Mouse (Mus musculus) thymus, adult 2 months (tissue): ENCODE measurements at regions not wholly inside any gene's neighbourhood (a gene's known extent, or its start where the extent isn't known, plus 50 kb on each side); places are given as distances from the start of the nearest gene placed in this dataset.

Source experiments
- DNase-seq: peaks from one replicate; pipeline ENCODE4 v3.0.0; 2021
- H3K27ac ChIP-seq: fragments of 200-500 bp; 2 replicates; pipeline ENCODE4 v1.5.1; 2012; ENCODE audit warnings: low read length, control low read depth; ENCODE audit not compliant: control insufficient read depth, insufficient read depth
- H3K27me3 ChIP-seq: fragments of 200-500 bp; 2 replicates; pipeline ENCODE4 v1.6.1; 2012; ENCODE audit warnings: mild to moderate bottlenecking, low read length, moderate library complexity, mixed read lengths; ENCODE audit not compliant: control insufficient read depth, insufficient read depth
- H3K36me3 ChIP-seq: fragments of 200-500 bp; 2 replicates; pipeline ENCODE4 v1.6.1; 2012; ENCODE audit warnings: mild to moderate bottlenecking, low read length, moderate library complexity; ENCODE audit not compliant: control insufficient read depth, insufficient read depth
- H3K4me1 ChIP-seq: fragments of 200-500 bp; replicated peaks from 2 replicates; pipeline ENCODE4 v1.6.1; 2012; ENCODE audit warnings: low read length; ENCODE audit not compliant: control insufficient read depth, insufficient read depth
- H3K4me3 ChIP-seq: fragments of 200-500 bp; 2 replicates; pipeline ENCODE4 v1.5.1; 2012; ENCODE audit warnings: mild to moderate bottlenecking, low read length, control low read depth, moderate library complexity; ENCODE audit not compliant: control insufficient read depth, insufficient read depth
- CTCF ChIP-seq: fragments of 200-500 bp; IDR thresholded peaks from 2 replicates; pipeline ENCODE4 v1.5.1; 2012; ENCODE audit warnings: mild to moderate bottlenecking, control low read depth, low read length, moderate library complexity, borderline replicate concordance; ENCODE audit not compliant: control insufficient read depth, poor library complexity, insufficient read depth; ENCODE audit errors: extremely low read depth
- POLR2A ChIP-seq: fragments of 200-500 bp; IDR thresholded peaks from 2 replicates; pipeline ENCODE4 v1.6.1; 2012; ENCODE audit warnings: mild to moderate bottlenecking, low read length, control low read depth, moderate library complexity; ENCODE audit not compliant: control insufficient read depth, poor library complexity, insufficient read depth; ENCODE audit errors: extremely low read depth
- WGBS: fragments of 180-500 bp; shearing (Covaris S2); methylation state at CpG from one replicate; pipeline ENCODE4 v1.1.7; 2018; 5-methylcytosine and 5-hydroxymethylcytosine counted together

DNA sequence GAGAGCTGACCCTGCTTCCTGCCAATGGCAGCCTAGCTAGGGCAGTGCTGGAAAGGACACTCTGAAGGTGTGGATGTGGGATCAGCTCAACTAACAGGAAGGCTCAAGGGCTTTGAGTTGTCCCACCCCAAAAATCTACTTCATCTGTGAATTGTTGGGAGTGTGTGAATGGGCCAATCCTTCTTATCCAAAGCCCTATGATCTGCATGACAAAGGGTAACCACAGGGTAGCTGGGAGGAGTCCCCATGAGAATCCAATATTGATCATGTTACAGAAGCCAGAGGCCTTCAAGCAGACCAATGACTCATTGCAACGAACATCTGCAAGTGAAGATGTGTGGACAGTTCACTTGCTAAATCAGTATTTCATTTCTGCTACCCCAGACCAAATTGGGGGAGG is 51.1 kb upstream of the Adra1b start:
- Histone ChIP-seq H3K27me3 (no peaks in the 10 kb centered on the region), H3K4me3 (no peak overlapping the region), H3K27ac (no peak overlapping the region), H3K4me1 (no peaks in the 10 kb centered on the region), H3K36me3 (no peaks in the 10 kb centered on the region)
- 96% methylated on average over 1 of the region's 1 CpGs for WGBS
- no peak for DNase-seq
- TF ChIP-seq CTCF (no peak), POLR2A (no peak)

DNA sequence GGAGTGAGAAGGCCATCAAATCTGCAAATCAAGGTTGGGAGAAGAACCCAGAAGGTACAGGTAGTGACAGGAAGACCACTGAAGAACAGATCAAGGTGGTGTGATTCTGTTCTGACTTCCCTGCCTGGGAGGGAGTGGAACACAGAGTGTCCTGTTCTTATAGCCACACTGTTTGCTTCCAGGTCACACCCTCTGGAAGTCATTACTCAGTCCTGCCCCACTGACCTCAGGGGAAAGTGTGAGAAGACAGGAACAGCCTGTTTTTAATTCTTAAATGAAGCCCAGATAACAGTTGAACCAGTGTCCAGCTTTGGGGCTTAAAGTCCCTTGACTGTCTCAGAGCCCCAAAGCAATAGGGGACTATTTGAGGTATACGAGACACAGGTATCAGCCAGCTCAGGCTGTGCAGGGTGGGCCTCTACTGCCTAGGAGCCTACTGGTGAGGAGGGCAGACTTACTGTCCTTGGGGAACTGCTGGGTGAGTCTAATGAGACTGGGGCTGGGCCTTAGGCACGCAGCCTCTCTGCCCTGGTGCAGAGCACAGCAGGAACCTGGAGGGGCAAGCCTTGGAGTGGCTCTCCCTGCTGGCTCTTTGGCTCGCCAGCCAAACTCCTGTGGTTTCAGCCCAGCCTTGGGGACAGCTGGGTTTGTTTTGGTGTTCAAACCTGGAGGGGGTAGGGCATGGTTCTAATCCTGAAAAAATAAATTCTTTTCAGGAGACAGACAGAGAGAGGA is 57.4 kb upstream of the Adra1b start:
- H3K27ac ChIP-seq: no peak overlapping the region
- DNase-seq: no peak
- H3K27me3 ChIP-seq: no peaks in the 10 kb centered on the region
- H3K36me3 ChIP-seq: no peaks in the 10 kb centered on the region
- TF ChIP-seq POLR2A (no peak), CTCF (no peak)
- no peaks in the 10 kb centered on the region for H3K4me1 ChIP-seq
- no peak overlapping the region for H3K4me3 ChIP-seq
- WGBS: 83% methylated on average over 3 of the region's 3 CpGs

DNA sequence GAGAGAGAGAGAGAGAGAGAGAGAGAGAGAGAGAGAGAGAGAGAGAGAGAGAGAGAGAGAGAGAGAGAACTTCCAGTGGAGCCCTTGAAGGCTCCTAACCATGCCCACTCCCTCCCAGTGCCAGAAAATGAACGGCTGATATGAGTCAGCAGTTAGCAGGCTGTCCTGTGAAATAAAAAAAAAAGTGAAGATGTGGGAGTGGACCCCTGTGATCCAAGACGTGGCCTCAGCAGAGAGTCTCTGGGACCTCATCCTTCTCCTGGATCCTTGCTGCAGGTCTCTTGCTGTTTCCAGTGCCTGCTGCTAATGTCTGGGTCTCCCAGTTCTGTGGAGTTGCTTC is 57.9 kb upstream of the Adra1b start:
- Histone ChIP-seq H3K27ac (no peak overlapping the region), H3K4me3 (no peak overlapping the region), H3K4me1 (no peaks in the 10 kb centered on the region), H3K27me3 (no peaks in the 10 kb centered on the region), H3K36me3 (no peaks in the 10 kb centered on the region)
- DNase-seq: no peak
- TF ChIP-seq CTCF: no peak
- TF ChIP-seq POLR2A: no peak
- 50% methylated on average over 2 of the region's 2 CpGs for WGBS

DNA sequence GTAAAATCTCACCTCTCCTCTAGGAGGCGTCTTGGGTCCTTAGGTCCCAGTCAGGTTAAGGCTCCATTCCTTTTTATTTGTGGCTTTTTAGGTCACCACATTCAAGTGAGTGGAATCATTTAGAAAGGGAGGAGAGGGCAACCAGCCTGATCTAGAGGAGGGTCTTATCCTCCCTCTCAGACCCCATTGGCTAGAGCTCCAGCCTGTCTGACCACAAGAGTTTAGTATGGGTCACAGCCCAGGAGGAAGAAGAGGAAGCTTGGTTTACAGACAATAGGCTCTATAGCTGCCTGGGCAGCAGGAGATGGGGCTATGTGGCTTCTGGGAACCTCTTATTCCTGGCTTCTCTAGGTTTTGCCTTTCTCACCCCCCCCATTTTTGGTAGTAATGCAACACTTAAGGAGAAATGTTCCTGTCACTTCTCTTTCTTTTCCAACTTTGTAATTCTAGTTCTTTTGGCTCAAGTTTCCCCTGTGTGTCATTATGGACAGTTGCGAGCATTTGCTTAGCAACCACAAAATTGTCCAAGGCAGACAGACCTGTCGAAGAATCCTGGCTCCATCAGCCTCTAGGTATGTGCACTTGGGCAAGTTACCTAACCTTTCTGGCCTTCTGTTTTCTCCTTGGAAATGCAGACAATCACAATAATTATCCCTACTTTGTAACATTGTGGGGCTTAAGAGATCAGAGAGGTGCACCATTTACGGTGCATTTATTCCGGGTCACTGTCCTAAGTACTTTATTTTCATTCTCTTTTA is 59.5 kb upstream of the Adra1b start:
- H3K27ac ChIP-seq: no peak overlapping the region

DNA sequence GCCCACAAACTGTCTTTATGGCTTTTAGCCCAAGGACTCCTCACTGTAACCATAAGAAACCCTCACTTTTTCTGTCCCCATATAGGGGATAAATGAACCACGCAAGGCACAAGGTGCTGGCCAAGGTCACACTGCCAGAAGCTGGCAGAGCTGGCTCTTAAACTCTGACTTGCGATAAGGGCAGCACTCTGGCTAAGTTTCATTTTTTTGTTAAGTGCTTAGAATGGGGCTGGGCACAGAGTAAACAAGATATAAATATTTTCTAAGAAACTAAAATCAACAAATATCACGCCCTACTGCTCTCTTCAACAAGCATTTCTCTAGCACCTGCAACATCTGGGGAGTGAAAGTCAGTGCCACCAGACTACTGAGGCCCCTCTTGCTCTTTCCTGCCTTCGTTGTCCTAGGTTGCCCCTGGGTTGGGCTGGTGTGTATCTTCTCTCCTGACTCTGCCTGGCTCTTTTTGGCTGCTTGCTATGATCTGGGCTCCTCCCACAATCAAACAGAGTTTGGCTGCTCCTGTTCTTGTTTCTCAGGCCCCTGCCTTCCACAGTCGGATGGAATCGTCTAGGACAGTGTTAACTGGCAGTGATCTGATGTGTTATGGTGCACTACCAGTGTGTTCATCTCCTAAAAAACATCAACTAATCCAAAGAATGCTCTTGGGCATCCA is 60.5 kb upstream of the Adra1b start:
- Histone ChIP-seq H3K27ac (no peak overlapping the region), H3K4me1 (no peaks in the 10 kb centered on the region), H3K4me3 (no peak overlapping the region), H3K36me3 (no peaks in the 10 kb centered on the region), H3K27me3 (no peaks in the 10 kb centered on the region)
- no peak for DNase-seq
- no peak for TF ChIP-seq CTCF
- no peak for TF ChIP-seq POLR2A
- 94% methylated on average over 6 of the region's 6 CpGs for WGBS

More for the DNA sequence above, 59.5 kb upstream of the Adra1b start:
- no peaks in the 10 kb centered on the region for H3K27me3 ChIP-seq
- no peaks in the 10 kb centered on the region for H3K36me3 ChIP-seq
- no peaks in the 10 kb centered on the region for H3K4me1 ChIP-seq
- no peak overlapping the region for H3K4me3 ChIP-seq
- no peak for DNase-seq
- 88% methylated on average over 5 of the region's 5 CpGs for WGBS
- TF ChIP-seq CTCF (no peak), POLR2A (no peak)

DNA sequence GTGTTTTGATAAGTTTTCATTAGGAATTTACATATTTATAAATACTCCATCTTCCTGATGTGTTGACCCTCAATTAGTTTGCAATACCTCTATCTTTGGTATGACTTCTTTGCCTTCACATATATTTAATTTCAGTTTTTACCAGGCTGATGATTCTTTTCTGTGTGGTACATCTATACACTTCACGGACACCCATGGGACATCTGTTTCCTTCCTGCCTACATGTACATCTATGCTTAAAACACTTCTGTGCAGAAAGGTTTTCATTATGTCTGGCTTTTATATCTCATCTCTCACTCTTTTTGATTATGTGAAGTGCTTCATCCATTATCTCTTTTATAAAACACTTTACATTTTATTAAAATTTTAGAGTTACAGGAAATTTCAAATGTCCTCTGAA is 66.8 kb upstream of the Adra1b start:
- WGBS: 75% methylated on average over 1 of the region's 1 CpGs
- TF ChIP-seq CTCF (no peak), POLR2A (no peak)
- Histone ChIP-seq H3K36me3 (no peaks in the 10 kb centered on the region), H3K4me3 (no peak overlapping the region), H3K27me3 (no peaks in the 10 kb centered on the region), H3K4me1 (no peaks in the 10 kb centered on the region), H3K27ac (no peak overlapping the region)
- DNase-seq: no peak

DNA sequence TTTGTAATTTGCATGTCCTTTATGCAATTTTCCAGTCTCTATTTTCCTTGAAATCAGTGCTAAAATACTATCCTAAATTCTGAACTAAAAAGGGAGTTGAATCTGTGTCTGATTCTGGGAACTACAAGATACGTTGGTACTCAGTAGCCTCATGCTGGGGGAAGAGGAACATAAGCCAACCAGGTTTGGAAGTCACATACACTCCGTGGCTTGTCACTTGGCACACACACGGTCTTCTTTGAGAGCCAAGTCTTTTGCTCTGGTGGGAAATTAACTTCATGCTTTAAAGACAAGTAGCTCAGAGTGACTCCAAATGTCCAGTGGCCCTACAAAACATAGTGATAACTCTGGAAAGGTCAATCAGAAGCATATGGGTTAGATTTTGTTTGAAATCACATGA is 70.9 kb upstream of the Adra1b start:
- Histone ChIP-seq H3K27ac (no peak overlapping the region), H3K4me3 (no peak overlapping the region), H3K4me1 (no peaks in the 10 kb centered on the region), H3K36me3 (no peaks in the 10 kb centered on the region), H3K27me3 (no peaks in the 10 kb centered on the region)
- DNase-seq: no peak
- WGBS: 81% methylated on average over 3 of the region's 3 CpGs
- TF ChIP-seq POLR2A (no peak), CTCF (no peak)
